Mouse (Mus musculus): ENCODE data around the gene Mtmr11.

DNA sequence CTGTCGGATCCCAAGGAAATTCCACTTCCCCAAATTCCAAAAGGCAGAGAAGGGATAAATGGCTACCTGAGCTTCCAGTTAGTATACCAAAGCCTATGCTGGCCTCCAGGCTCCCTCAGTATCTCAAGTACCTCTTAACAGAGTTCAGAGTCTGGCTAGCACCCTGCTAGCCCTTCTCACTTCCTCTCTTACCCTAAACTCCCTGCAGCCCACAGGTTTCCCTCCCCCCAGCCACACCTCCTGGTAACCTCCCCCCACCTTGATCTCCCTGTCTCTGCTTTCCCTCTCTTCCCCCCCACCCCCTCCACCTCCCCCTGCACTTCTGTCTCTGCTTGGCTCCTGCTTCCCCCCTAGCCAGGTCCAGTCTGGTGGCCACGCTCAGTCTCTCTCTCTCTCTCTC is 37.9 kb downstream of the Mtmr11 start:
- TF ChIP-seq CTCF (IDR thresholded peaks at IDR 0.05; ENCODE audit: control insufficient read depth, insufficient read depth, insufficient replicate concordance, low read depth, low read length), result no peak
- TF ChIP-seq POLR2A (IDR thresholded peaks at IDR 0.05; ENCODE audit: control insufficient read depth, low read depth, low read length), result no peak

Data from testis, adult 2 months (tissue).